Mouse (Mus musculus) stomach, embryonic 15.5 days (tissue): ENCODE results near the gene Nup133. TPM values are rescaled to one million over a fixed set of nuclear protein-coding genes. Genes with fewer than 3 reads are reported as not detected.

Source experiments
- polyA plus RNA-seq: library from polyadenylated mRNA; unstranded; fragments of >200 nt; fragmentation: Nextera tagmentation; extraction: Ambion mirVana; gene quantifications from 2 replicates; pipeline ENCODE4 v1.2.1, GENCODE M21; 2015

Gene Nup133
- polyA plus RNA-seq, 1 experiment from 2014 or later = 23.3 TPM

Other genes starting within 250 kb of the Nup133 start
- 46.7 and 49.1 TPM in 2 replicates for gene Rab4a, start 143.3 kb downstream of the Nup133 start, polyA plus RNA-seq
- gene Ccsap, start 89.1 kb downstream of the Nup133 start, polyA plus RNA-seq = 3.4 and 3.9 TPM in 2 replicates
- gene Acta1, start 54.5 kb downstream of the Nup133 start, polyA plus RNA-seq = 18.7 and 47.9 TPM in 2 replicates
- gene Abcb10, start 33.9 kb upstream of the Nup133 start, polyA plus RNA-seq = 24.9 and 30.6 TPM in 2 replicates
- gene Taf5l, start 72.1 kb upstream of the Nup133 start, polyA plus RNA-seq = 40.6 and 41.0 TPM in 2 replicates
- gene Urb2, start 72.2 kb upstream of the Nup133 start, polyA plus RNA-seq = 3.6 and 4.5 TPM in 2 replicates